Mouse (Mus musculus) intestine, postnatal 0 days (tissue): ENCODE data around the gene Serpina3j. TPM values are rescaled to one million over a fixed set of nuclear protein-coding genes. Genes with fewer than 3 reads are reported as not detected.
A peak's percentile ranks its signal among the peaks of the same experiment; 100 is the strongest.
"Not testable (repeated sequence)": the region's sequence is repeated elsewhere in the genome, so short reads cannot be mapped to it uniquely, and the experiment has no call there.

Source experiments
- ATAC-seq: fragments of 200-750 bp; cut with Nextera tagmentation; 2 replicates; pipeline ENCODE4 v1.8.0; 2017; ENCODE audit warnings: mild to moderate bottlenecking, moderate TSS enrichment, moderate library complexity
- H3K27ac ChIP-seq: fragments of 300-500 bp; sonication (generic); 2 replicates; pipeline ENCODE4 v1.5.1; 2014; ENCODE audit warnings: mild to moderate bottlenecking, low read depth, low read length, moderate library complexity
- H3K27me3 ChIP-seq: fragments of 300-500 bp; sonication (generic); replicated peaks from 2 replicates; pipeline ENCODE4 v1.6.1; 2014; ENCODE audit warnings: low read length, mixed read lengths; ENCODE audit not compliant: control insufficient read depth, insufficient read depth
- H3K36me3 ChIP-seq: fragments of 300-500 bp; sonication (generic); 2 replicates; pipeline ENCODE4 v1.6.1; 2014; ENCODE audit warnings: mild to moderate bottlenecking, moderate library complexity; ENCODE audit not compliant: control insufficient read depth, insufficient read depth
- H3K4me1 ChIP-seq: fragments of 300-500 bp; sonication (generic); replicated peaks from 2 replicates; pipeline ENCODE4 v1.6.1; 2014; ENCODE audit warnings: antibody characterized with exemption, low read length, mixed read lengths; ENCODE audit not compliant: control insufficient read depth, insufficient read depth
- H3K4me2 ChIP-seq: fragments of 300-500 bp; sonication (generic); replicated peaks from 2 replicates; pipeline ENCODE4 v1.6.1; 2014; ENCODE audit warnings: low read depth, mild to moderate bottlenecking, moderate library complexity
- H3K4me3 ChIP-seq: fragments of 300-500 bp; sonication (generic); 2 replicates; pipeline ENCODE4 v1.5.1; 2014; ENCODE audit warnings: low read depth, low read length
- H3K9ac ChIP-seq: fragments of 300-500 bp; sonication (generic); 2 replicates; pipeline ENCODE4 v1.6.1; 2014; ENCODE audit warnings: mild to moderate bottlenecking, low read depth, low read length
- H3K9me3 ChIP-seq: fragments of 300-500 bp; sonication (generic); 2 replicates; pipeline ENCODE4 v1.6.1; 2016; ENCODE audit warnings: mixed run types; ENCODE audit not compliant: control insufficient read depth
- CTCF ChIP-seq: sonication (generic); IDR thresholded peaks from 2 replicates; pipeline ENCODE4 v1.5.1; 2016; ENCODE audit warnings: low read depth, mild to moderate bottlenecking, control low read depth, antibody characterized with exemption, moderate library complexity
- WGBS: fragments of 180-500 bp; shearing (Covaris S2); extraction: QIAGEN DNeasy Blood & Tissue Kit; methylation state at CpG from one replicate; pipeline ENCODE4 v1.1.7; 2014; 5-methylcytosine and 5-hydroxymethylcytosine counted together
- polyA plus RNA-seq: library from polyadenylated mRNA; unstranded; fragments of >200 nt; fragmentation: Nextera tagmentation; extraction: Ambion mirVana; gene quantifications from 2 replicates; pipeline ENCODE4 v1.2.1, GENCODE M21; 2015

Serpina3j gene
- polyA plus RNA-seq, 1 experiment from 2014 or later: not detected

- Histone ChIP-seq H3K9me3 (no peaks in the 10 kb centered on the region), H3K9ac (no peak overlapping the region), H3K27me3 (no peaks in the 10 kb centered on the region), H3K4me3 (no peak overlapping the region), H3K4me1 (no peaks in the 10 kb centered on the region), H3K4me2 (no peak overlapping the region), H3K27ac (no peak overlapping the region), H3K36me3 (no peaks in the 10 kb centered on the region)
- TF ChIP-seq CTCF: no peak
- no peak for ATAC-seq
- 94% methylated on average over 3 of the region's 3 CpGs for WGBS
These were observed 24.4 kb downstream of the Serpina3j start for GRCm38 (mm10) chr12:104338705-104339104.

- H3K27me3 ChIP-seq, H3K27ac ChIP-seq, H3K9ac ChIP-seq, H3K4me2 ChIP-seq, H3K9me3 ChIP-seq, ATAC-seq, H3K4me3 ChIP-seq, H3K36me3 ChIP-seq, H3K4me1 ChIP-seq: not testable (repeated sequence)
These were observed 28.1 kb downstream of the Serpina3j start for GRCm38 (mm10) chr12:104342489-104342888.

- WGBS: 69% methylated on average over 2 of the region's 2 CpGs
- no peaks in the 10 kb centered on the region for H3K36me3 ChIP-seq
- H3K4me1 ChIP-seq: no peaks in the 10 kb centered on the region
- no peaks in the 10 kb centered on the region for H3K27me3 ChIP-seq
- no peak overlapping the region for H3K4me3 ChIP-seq
- H3K27ac ChIP-seq: no peak overlapping the region
- H3K9ac ChIP-seq: no peak overlapping the region
- TF ChIP-seq CTCF: no peak
- no peaks in the 10 kb centered on the region for H3K9me3 ChIP-seq
- ATAC-seq: no peak
- no peak overlapping the region for H3K4me2 ChIP-seq
These were observed 30.8 kb downstream of the Serpina3j start for GRCm38 (mm10) chr12:104345181-104345580.

GRCm38 (mm10) chr12:104345707-104346106 is 31.4 kb downstream of the Serpina3j start:
- TF ChIP-seq CTCF: no peak
- H3K9ac ChIP-seq: no peak overlapping the region
- no peak overlapping the region for H3K4me3 ChIP-seq
- H3K27me3 ChIP-seq: no peaks in the 10 kb centered on the region
- no peaks in the 10 kb centered on the region for H3K9me3 ChIP-seq
- H3K27ac ChIP-seq: no peak overlapping the region
- no peaks in the 10 kb centered on the region for H3K36me3 ChIP-seq
- no peaks in the 10 kb centered on the region for H3K4me1 ChIP-seq
- no peak for ATAC-seq
- no peak overlapping the region for H3K4me2 ChIP-seq

GRCm38 (mm10) chr12:104347091-104347490 is 32.7 kb downstream of the Serpina3j start:
- TF ChIP-seq CTCF: no peak
- Histone ChIP-seq H3K9me3 (no peaks in the 10 kb centered on the region), H3K27me3 (no peaks in the 10 kb centered on the region), H3K36me3 (no peaks in the 10 kb centered on the region), H3K4me2 (no peak overlapping the region), H3K27ac (no peak overlapping the region), H3K4me3 (no peak overlapping the region), H3K9ac (no peak overlapping the region), H3K4me1 (no peaks in the 10 kb centered on the region)
- no peak for ATAC-seq
- WGBS: 78% methylated on average over 2 of the region's 2 CpGs

- not testable (repeated sequence) for H3K9ac ChIP-seq, H3K4me3 ChIP-seq, H3K4me2 ChIP-seq, H3K4me1 ChIP-seq, H3K9me3 ChIP-seq, H3K27me3 ChIP-seq, ATAC-seq, H3K36me3 ChIP-seq, H3K27ac ChIP-seq
- 25% methylated on average over 3 of the region's 3 CpGs for whole genome bisulfite sequencing
- peak; percentile 68 for TF ChIP-seq CTCF
These were observed 37.5 kb downstream of the Serpina3j start for GRCm38 (mm10) chr12:104351812-104352211.

GRCm38 (mm10) chr12:104356006-104356405 is 41.7 kb downstream of the Serpina3j start:
- no peaks in the 10 kb centered on the region for H3K4me1 ChIP-seq
- H3K36me3 ChIP-seq: no peaks in the 10 kb centered on the region
- 86% methylated on average over 3 of the region's 3 CpGs for WGBS

More at GRCm38 (mm10) chr12:104356006-104356405, 41.7 kb downstream of the Serpina3j start:
- no peaks in the 10 kb centered on the region for H3K9me3 ChIP-seq
- ATAC-seq: no peak
- H3K9ac ChIP-seq: no peak overlapping the region
- H3K4me3 ChIP-seq: no peak overlapping the region
- no peak overlapping the region for H3K4me2 ChIP-seq
- TF ChIP-seq CTCF: no peak
- H3K27me3 ChIP-seq: no peaks in the 10 kb centered on the region
- no peak overlapping the region for H3K27ac ChIP-seq
